In the genomic region with DNA sequence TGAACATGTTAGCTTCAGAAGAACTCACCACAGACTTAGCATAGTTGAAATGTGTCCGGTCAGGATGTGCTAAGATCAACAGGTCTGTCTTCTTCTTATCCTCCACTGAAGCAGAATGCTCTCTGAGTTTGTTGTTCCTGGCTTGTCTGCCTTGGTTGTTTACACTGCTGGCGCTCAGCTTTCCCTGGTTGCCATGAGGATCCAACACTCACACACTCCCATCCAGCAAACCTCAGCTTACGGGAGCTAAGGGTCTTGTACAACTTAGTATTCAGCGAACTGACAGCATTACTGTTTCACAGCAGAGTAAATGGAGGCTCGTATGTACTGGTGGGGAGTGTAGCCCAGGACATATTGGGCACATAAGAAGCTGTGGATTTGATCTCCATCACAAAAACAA, we compare ENCODE assay signal across 13 mouse cellular contexts.
"Had no signal": no experiment of that assay in that cellular context is flagged by ENCODE, and none has a peak within 500 bp of the region (broad histone marks: within the 10 kb centered on the region; RNA-seq: fewer than 3 reads in every experiment).

No protein-coding gene starts in this region.

- DNase-seq: kidney, postnatal 14 days; left cerebral cortex, postnatal 4 days; lung, embryonic 14.5 days; lung, postnatal 4 days; midbrain, embryonic 14.5 days; thymus, postnatal 4 days had no signal

- H3K9ac ChIP-seq: kidney, embryonic 15.5 days; limb, embryonic 15.5 days; liver, embryonic 12.5 days; lung, embryonic 14.5 days; neural tube, embryonic 12.5 days had no signal

- H3K4me2 ChIP-seq: kidney, embryonic 15.5 days; limb, embryonic 15.5 days; liver, embryonic 12.5 days; lung, embryonic 14.5 days; neural tube, embryonic 12.5 days had no signal

- H3K4me3 ChIP-seq: kidney, embryonic 15.5 days; limb, embryonic 15.5 days; liver, embryonic 12.5 days; midbrain, embryonic 10.5 days; myocyte; neural tube, embryonic 12.5 days had no signal

- H3K27me3 ChIP-seq: kidney, embryonic 15.5 days; limb, embryonic 15.5 days; liver, embryonic 12.5 days; neural tube, embryonic 12.5 days had no signal

- H3K36me3 ChIP-seq: kidney, embryonic 15.5 days; limb, embryonic 15.5 days; liver, embryonic 12.5 days; midbrain, embryonic 10.5 days; neural tube, embryonic 12.5 days had no signal

- H3K27ac ChIP-seq: kidney, embryonic 15.5 days; limb, embryonic 15.5 days; liver, embryonic 12.5 days; midbrain, embryonic 10.5 days; neural tube, embryonic 12.5 days; stomach, postnatal 0 days had no signal

- ATAC-seq: liver, embryonic 12.5 days had no signal

- H3K4me1 ChIP-seq: midbrain, embryonic 10.5 days had no signal

- H3K9me3 ChIP-seq: kidney, embryonic 15.5 days; limb, embryonic 15.5 days; liver, embryonic 12.5 days; midbrain, embryonic 10.5 days; neural tube, embryonic 12.5 days had no signal
